Mouse (Mus musculus) neural tube, embryonic 14.5 days (tissue): ENCODE data around the gene Wfdc3. TPM values are rescaled to one million over a fixed set of nuclear protein-coding genes. Genes with fewer than 3 reads are reported as not detected.
A peak's percentile ranks its signal among the peaks of the same experiment; 100 is the strongest.

Experiments used
- ATAC-seq: fragments of 200-750 bp; cut with Nextera tagmentation; 2 replicates; pipeline ENCODE4 v1.8.0; 2017; ENCODE audit warnings: low read depth, mild to moderate bottlenecking, moderate TSS enrichment, moderate library complexity
- H3K27ac ChIP-seq: fragments of 300-500 bp; sonication (generic); 2 replicates; pipeline ENCODE4 v1.5.1; 2014; ENCODE audit warnings: low read depth, mild to moderate bottlenecking, control low read depth, low read length, moderate library complexity, mixed read lengths
- H3K27me3 ChIP-seq: fragments of 300-500 bp; sonication (generic); 2 replicates; pipeline ENCODE4 v1.6.1; 2014; ENCODE audit warnings: low read length; ENCODE audit not compliant: control insufficient read depth, insufficient read depth
- H3K36me3 ChIP-seq: fragments of 300-500 bp; sonication (generic); 2 replicates; pipeline ENCODE4 v1.6.1; 2014; ENCODE audit warnings: low read length, mixed read lengths; ENCODE audit not compliant: control insufficient read depth, insufficient read depth
- H3K4me1 ChIP-seq: fragments of 300-500 bp; sonication (generic); 2 replicates; pipeline ENCODE4 v1.6.1; 2014; ENCODE audit warnings: low read length; ENCODE audit not compliant: control insufficient read depth, insufficient read depth
- H3K4me2 ChIP-seq: fragments of 300-500 bp; sonication (generic); 2 replicates; pipeline ENCODE4 v1.6.1; 2014; ENCODE audit warnings: mild to moderate bottlenecking, low read depth, low read length, control low read depth
- H3K4me3 ChIP-seq: fragments of 300-500 bp; sonication (generic); 2 replicates; pipeline ENCODE4 v1.5.1; 2014; ENCODE audit warnings: low read depth, low read length, control low read depth, mixed read lengths
- H3K9ac ChIP-seq: fragments of 300-500 bp; sonication (generic); replicated peaks from 2 replicates; pipeline ENCODE4 v1.6.1; 2014; ENCODE audit warnings: low read depth, mild to moderate bottlenecking, control low read depth, low read length, mixed read lengths
- H3K9me3 ChIP-seq: fragments of 300-500 bp; sonication (generic); 2 replicates; pipeline ENCODE4 v1.6.1; 2016; ENCODE audit warnings: low read length; ENCODE audit not compliant: control insufficient read depth
- WGBS: fragments of 180-500 bp; shearing (Covaris S2); extraction: QIAGEN DNeasy Blood & Tissue Kit; methylation state at CpG from one replicate; pipeline ENCODE4 v1.1.7; 2014; 5-methylcytosine and 5-hydroxymethylcytosine counted together
- polyA plus RNA-seq: library from polyadenylated mRNA; unstranded; fragments of >200 nt; fragmentation: Nextera tagmentation; extraction: Ambion mirVana; gene quantifications from 2 replicates; pipeline ENCODE4 v1.2.1, GENCODE M21; 2014

Gene Wfdc3
- polyA plus RNA-seq, 1 experiment from 2014 or later, result 1.2 TPM

DNA sequence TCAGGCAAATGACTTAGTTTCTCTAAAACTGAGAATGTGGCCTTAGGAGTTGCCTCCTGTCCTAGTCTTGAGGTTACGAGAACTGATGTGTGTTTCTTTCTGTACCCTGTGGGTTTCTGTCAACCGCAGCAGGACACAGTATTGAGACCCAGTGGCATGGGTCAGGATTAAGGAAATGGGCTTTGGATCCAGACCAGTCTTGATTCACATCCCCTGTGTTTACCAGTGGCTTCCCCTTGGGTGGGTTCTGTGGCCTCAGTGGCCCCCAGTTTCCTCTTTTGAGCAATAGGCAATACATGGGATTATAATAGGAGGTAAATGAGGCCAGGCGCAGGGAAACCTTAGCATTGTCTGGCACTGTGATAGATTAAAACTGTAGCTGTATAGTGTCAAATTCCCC lies 41.3 kb upstream of the Wfdc3 start:
- Histone ChIP-seq H3K27ac (no peak overlapping the region), H3K36me3 (peaks cover 4% of the 10 kb centered on the region; the same call in 1 of the 2 replicates), H3K9me3 (no peaks in the 10 kb centered on the region), H3K9ac (no peak overlapping the region; the same call in 1 of the 2 replicates), H3K4me1 (no peaks in the 10 kb centered on the region), H3K4me3 (peak overlapping the region; percentile 65; the same call in 1 of the 2 replicates), H3K27me3 (no peaks in the 10 kb centered on the region), H3K4me2 (peak overlapping the region; percentile 86)
- no peak for ATAC-seq
- WGBS, result 90% methylated on average over 3 of the region's 3 CpGs

DNA sequence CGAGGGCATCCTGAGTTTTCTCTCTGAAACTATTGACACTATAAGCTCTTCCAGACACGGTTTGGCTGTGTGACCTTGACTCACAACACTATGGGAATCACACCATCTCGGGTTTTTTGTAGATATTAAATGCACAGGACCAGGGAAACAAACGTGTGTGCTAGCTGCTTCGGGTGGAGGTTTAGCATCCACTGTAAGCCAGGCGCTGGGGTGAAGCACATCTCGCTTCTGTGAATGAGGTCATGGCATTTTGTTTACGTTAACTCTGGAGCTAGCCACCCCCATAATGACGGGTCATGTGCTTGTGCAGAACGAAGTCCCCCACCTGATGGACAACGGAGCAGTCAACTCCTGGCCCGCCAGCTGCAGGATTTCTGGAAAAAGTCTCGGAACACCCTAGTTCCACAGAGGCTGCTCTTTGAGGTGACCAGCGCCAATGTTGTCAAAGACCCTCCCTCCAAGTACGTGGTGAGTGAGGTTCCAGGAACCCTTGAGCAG lies 40.7 kb upstream of the Wfdc3 start:
- ATAC-seq, result no peak
- Histone ChIP-seq H3K27me3 (no peaks in the 10 kb centered on the region), H3K27ac (peak overlapping the region; percentile 64; the same call in 1 of the 2 replicates), H3K9ac (peak overlapping the region; percentile 76), H3K4me1 (no peaks in the 10 kb centered on the region), H3K9me3 (no peaks in the 10 kb centered on the region), H3K36me3 (no peaks in the 10 kb centered on the region; the same call in 1 of the 2 replicates), H3K4me2 (peak overlapping the region; percentile 86), H3K4me3 (peak overlapping the region; percentile 65)
- WGBS, result 11% methylated on average over 15 of the region's 15 CpGs

DNA sequence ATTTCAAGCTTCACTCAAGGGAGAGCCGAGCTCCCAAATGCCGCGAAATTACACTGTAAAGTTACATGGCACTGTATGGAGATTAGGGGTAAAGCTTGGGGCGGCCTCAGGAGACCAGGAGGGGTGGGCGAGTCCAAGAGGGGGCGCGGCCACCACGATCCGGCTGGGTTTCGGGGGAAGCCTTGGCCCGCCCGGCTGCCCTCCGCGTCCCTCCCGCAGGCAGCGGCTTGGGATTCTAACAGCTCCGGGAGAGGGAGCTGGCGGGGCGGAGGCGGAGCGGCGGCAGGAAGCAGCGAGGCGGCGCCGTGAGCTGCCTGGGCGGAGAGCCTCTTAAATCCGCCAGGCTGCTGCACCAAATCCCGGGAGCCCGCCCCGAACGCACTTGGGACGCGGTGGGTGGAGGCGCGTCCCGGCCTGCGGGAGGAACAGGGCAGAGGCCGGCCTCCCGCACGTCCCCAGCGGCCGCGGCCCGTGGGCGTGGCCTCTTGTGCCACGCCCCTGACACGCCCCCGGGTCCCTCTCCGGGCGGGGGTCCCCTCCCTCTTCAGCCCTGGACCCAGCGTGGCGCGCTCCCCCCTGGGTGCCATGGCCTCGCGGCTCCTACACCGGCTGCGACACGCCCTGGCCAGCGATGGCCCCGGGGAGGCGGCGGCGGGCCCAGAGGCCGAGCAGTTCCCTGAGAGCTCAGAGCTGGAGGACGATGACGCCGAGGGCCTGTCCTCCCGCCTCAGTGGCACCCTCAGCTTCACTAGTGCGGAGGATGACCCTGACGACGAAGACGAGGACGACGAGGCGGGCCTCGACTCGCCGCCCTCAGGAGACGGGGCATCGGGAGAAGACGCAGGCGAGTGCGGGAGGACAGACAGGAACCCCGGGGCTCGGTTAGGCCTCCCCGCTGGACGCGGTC lies 40.0 kb upstream of the Wfdc3 start, which contains the start of gene Snx21:
Snx21 (plus strand) TSS at position 343 of the 907 bp plus-strand sequence.
- under 1% methylated on average over 68 of the region's 89 CpGs for WGBS
- Histone ChIP-seq H3K4me1 (no peaks in the 10 kb centered on the region), H3K9ac (peak within 1 kb of the TSS; percentile 76), H3K4me2 (peak within 1 kb of the TSS; percentile 86), H3K9me3 (no peaks in the 10 kb centered on the region), H3K4me3 (peak within 1 kb of the TSS; percentile 65), H3K27me3 (no peaks in the 10 kb centered on the region), H3K36me3 (no peaks in the 10 kb centered on the region; the same call in 1 of the 2 replicates), H3K27ac (peak within 1 kb of the TSS; percentile 64)
- peak; percentile 76 for ATAC-seq

- Histone ChIP-seq H3K27me3 (no peaks in the 10 kb centered on the region), H3K36me3 (no peaks in the 10 kb centered on the region; the same call in 1 of the 2 replicates), H3K9me3 (no peaks in the 10 kb centered on the region), H3K27ac (peak overlapping the region; percentile 64; the same call in 1 of the 2 replicates), H3K4me1 (no peaks in the 10 kb centered on the region), H3K9ac (peak overlapping the region; percentile 76), H3K4me3 (peak overlapping the region; percentile 65), H3K4me2 (peak overlapping the region; percentile 86)
- no peak for ATAC-seq
- whole genome bisulfite sequencing, result 12% methylated on average over 7 of the region's 7 CpGs
These were observed 39.2 kb upstream of the Wfdc3 start for GRCm38 (mm10) chr2:164784869-164785420.

- no peaks in the 10 kb centered on the region for H3K4me1 ChIP-seq
- H3K4me2 ChIP-seq, result no peak overlapping the region
- 82% methylated on average over 7 of the region's 7 CpGs for WGBS
- no peak overlapping the region for H3K4me3 ChIP-seq
- H3K9me3 ChIP-seq, result no peaks in the 10 kb centered on the region
- no peaks in the 10 kb centered on the region for H3K27me3 ChIP-seq
- H3K9ac ChIP-seq, result no peak overlapping the region
- no peak for ATAC-seq
- H3K36me3 ChIP-seq, result no peaks in the 10 kb centered on the region
- H3K27ac ChIP-seq, result no peak overlapping the region
These were observed 38.3 kb upstream of the Wfdc3 start for GRCm38 (mm10) chr2:164783926-164784581.

GRCm38 (mm10) chr2:164781876-164782275 lies 36.1 kb upstream of the Wfdc3 start:
- 78% methylated on average over 4 of the region's 4 CpGs for WGBS
- H3K9me3 ChIP-seq, result no peaks in the 10 kb centered on the region
- no peak overlapping the region for H3K9ac ChIP-seq
- ATAC-seq, result no peak
- H3K27ac ChIP-seq, result no peak overlapping the region
- H3K4me3 ChIP-seq, result no peak overlapping the region
- no peaks in the 10 kb centered on the region for H3K4me1 ChIP-seq
- no peaks in the 10 kb centered on the region for H3K36me3 ChIP-seq
- no peaks in the 10 kb centered on the region for H3K27me3 ChIP-seq
- no peak overlapping the region for H3K4me2 ChIP-seq

DNA sequence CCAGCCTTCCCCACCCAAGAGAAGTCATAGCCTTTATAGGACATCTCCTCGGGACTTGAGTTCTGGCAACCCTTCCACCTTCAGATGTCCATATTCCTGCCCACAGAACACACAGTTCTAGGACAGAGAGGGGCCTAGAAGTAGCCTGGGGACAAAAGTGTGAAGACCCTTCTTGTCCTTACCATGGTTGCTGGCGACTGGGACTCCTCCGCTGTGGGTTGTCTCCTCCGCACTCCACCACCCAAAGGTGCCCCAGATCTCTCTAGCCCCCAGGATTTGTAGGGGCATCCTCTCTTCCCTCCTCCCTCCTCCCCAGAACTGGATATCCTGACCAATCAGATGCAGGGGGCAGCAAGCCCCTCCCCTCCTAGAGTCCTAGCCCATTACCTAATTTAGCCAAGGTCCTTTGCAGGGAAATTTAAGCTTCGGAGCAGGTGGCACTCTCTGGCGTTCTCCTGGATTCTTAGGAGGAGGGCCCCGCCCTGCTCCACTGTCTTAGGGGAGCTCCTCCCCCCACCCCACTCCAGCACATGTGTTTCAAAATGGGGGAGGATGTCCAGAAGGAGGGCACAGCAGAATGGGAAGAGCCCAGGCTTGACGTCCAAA lies 33.9 kb upstream of the Wfdc3 start, which contains the start of gene Tnnc2:
Tnnc2 (minus strand) TSS at position 487 of the 606 bp plus-strand sequence.
- Histone ChIP-seq H3K9me3 (no peaks in the 10 kb centered on the region), H3K4me2 (no peak within 1 kb of the TSS), H3K36me3 (no peaks in the 10 kb centered on the region), H3K27me3 (no peaks in the 10 kb centered on the region), H3K4me1 (no peaks in the 10 kb centered on the region), H3K4me3 (no peak within 1 kb of the TSS), H3K27ac (no peak within 1 kb of the TSS), H3K9ac (no peak within 1 kb of the TSS)
- 76% methylated on average over 8 of the region's 8 CpGs for WGBS
- ATAC-seq, result no peak

GRCm38 (mm10) chr2:164778809-164779208 lies 33.1 kb upstream of the Wfdc3 start:
- H3K9ac ChIP-seq, result no peak overlapping the region
- WGBS, result 87% methylated on average over 7 of the region's 7 CpGs
- H3K4me3 ChIP-seq, result no peak overlapping the region
- H3K27me3 ChIP-seq, result no peaks in the 10 kb centered on the region
- H3K27ac ChIP-seq, result no peak overlapping the region
- no peaks in the 10 kb centered on the region for H3K36me3 ChIP-seq
- no peaks in the 10 kb centered on the region for H3K9me3 ChIP-seq
- H3K4me1 ChIP-seq, result no peaks in the 10 kb centered on the region
- no peak for ATAC-seq
- H3K4me2 ChIP-seq, result no peak overlapping the region
